Mouse (Mus musculus): ENCODE data around the gene Adipor1.
"Not testable (repeated sequence)": the region's sequence is repeated elsewhere in the genome, so short reads cannot be mapped to it uniquely, and the experiment has no call there.

The Adipor1 gene

GRCm38 (mm10) chr1:134419751-134420458 lies 4.7 kb downstream of the Adipor1 start:
- DNase-seq, result no peak

- no peak for DNase-seq
Observed at GRCm38 (mm10) chr1:134423911-134424310, 8.7 kb downstream of the Adipor1 start.

GRCm38 (mm10) chr1:134426289-134426688 lies 11.1 kb downstream of the Adipor1 start:
- DNase-seq, result no peak

- DNase-seq, result no peak
Observed at GRCm38 (mm10) chr1:134433002-134433401, 17.8 kb downstream of the Adipor1 start.

GRCm38 (mm10) chr1:134433473-134433872 lies 18.3 kb downstream of the Adipor1 start:
- DNase-seq, result no peak

- DNase-seq, result peak; percentile 49
Observed at GRCm38 (mm10) chr1:134435414-134435813, 20.2 kb downstream of the Adipor1 start.

- DNase-seq, result no peak
Observed at GRCm38 (mm10) chr1:134440437-134440836, 25.3 kb downstream of the Adipor1 start.

- not testable (repeated sequence) for DNase-seq
Observed at GRCm38 (mm10) chr1:134441737-134442136, 26.6 kb downstream of the Adipor1 start.

- no peak for DNase-seq
Observed at GRCm38 (mm10) chr1:134442394-134442793, 27.2 kb downstream of the Adipor1 start.

- not testable (repeated sequence) for DNase-seq
Observed at GRCm38 (mm10) chr1:134443288-134443687, 28.1 kb downstream of the Adipor1 start.

GRCm38 (mm10) chr1:134445418-134445817 lies 30.2 kb downstream of the Adipor1 start:
- no peak for DNase-seq

- not testable (repeated sequence) for DNase-seq
Observed at GRCm38 (mm10) chr1:134448537-134448936, 33.4 kb downstream of the Adipor1 start.

GRCm38 (mm10) chr1:134450201-134450600 lies 35.0 kb downstream of the Adipor1 start:
- no peak for DNase-seq

GRCm38 (mm10) chr1:134450986-134451385 lies 35.8 kb downstream of the Adipor1 start:
- DNase-seq, result peak; percentile 69

- peak; percentile 99 for DNase-seq
Observed at GRCm38 (mm10) chr1:134454904-134455824, 40.0 kb downstream of the Adipor1 start, which contains the start of gene Klhl12. TSS of gene Klhl12 (plus strand) at chr1:134455531.

GRCm38 (mm10) chr1:134456060-134456459 lies 40.9 kb downstream of the Adipor1 start:
- no peak for DNase-seq

GRCm38 (mm10) chr1:134458139-134458727 lies 43.1 kb downstream of the Adipor1 start:
- no peak for DNase-seq

GRCm38 (mm10) chr1:134460294-134461284 lies 45.4 kb downstream of the Adipor1 start:
- DNase-seq, result no peak
